In the genomic region with DNA sequence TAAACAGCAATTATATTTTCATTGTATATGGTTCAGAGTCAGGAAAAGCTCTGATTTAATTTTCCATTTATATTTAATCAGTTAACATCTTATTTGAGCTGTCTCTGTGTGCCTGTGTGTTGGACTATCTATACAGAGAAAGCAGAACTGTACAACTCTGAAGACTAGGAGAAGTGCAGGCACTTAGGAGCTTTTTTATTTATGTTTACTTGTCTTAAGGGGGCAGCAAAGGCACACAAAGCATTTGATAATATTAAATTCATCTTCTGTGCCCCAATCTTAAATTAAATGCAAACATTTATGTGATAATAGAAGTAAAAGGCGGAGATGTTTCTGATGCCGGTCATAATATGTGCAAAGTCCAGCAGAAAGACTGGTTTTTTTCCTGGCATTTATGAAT, we compare ENCODE assay signal across 17 mouse cellular contexts.
DNase-seq lines count a peak whose midpoint lies in the region; ATAC-seq lines count a peak whose summit lies in the region.
"Had no signal": no experiment of that assay in that cellular context is flagged by ENCODE, and none has a peak within 500 bp of the region (broad histone marks: within the 10 kb centered on the region; RNA-seq: fewer than 3 reads in every experiment).

No protein-coding gene starts in this region.

- peak; percentile 71 for DNase-seq in forebrain, embryonic 14.5 days (ENCODE audit: low spot score)
- peak; percentile 1 for DNase-seq in left cerebral cortex, postnatal 25 days (ENCODE audit: low spot score in 2 of 2)
- DNase-seq in left cerebral cortex, adult 18-20 months (ENCODE audit: low spot score in 2 of 2), result no peak
- peak; percentile 51 for DNase-seq in adipocyte (ENCODE audit: low spot score)
- DNase-seq in retina, postnatal 1 day, result peak; percentile 4
- no peak for DNase-seq in frontal cortex, postnatal 36 days (ENCODE audit: low spot score in 2 of 2)
- no peak for DNase-seq in thymus, postnatal 0 days (ENCODE audit: low spot score)
- DNase-seq: cerebellum, adult 18-20 months; gastrocnemius, postnatal 14 days; kidney, adult 9 months had no signal

- no peak overlapping the region for H3K27ac ChIP-seq in forebrain, embryonic 14.5 days (ENCODE audit: low read depth, low read length)
- H3K27ac ChIP-seq in forebrain, embryonic 12.5 days, result no peak overlapping the region
- H3K27ac ChIP-seq: heart, embryonic 10.5 days; hindbrain, embryonic 15.5 days had no signal

- H3K9me3 ChIP-seq in forebrain, embryonic 14.5 days (replicated peaks; ENCODE audit: control insufficient read depth, low read length), result no peaks in the 10 kb centered on the region
- H3K9me3 ChIP-seq in forebrain, embryonic 12.5 days, result no peaks in the 10 kb centered on the region
- H3K9me3 ChIP-seq: heart, embryonic 10.5 days; hindbrain, embryonic 15.5 days had no signal

- H3K9ac ChIP-seq in forebrain, embryonic 14.5 days (ENCODE audit: low read length), result no peak overlapping the region
- H3K9ac ChIP-seq in forebrain, embryonic 12.5 days, result no peak overlapping the region
- H3K9ac ChIP-seq: hindbrain, embryonic 15.5 days had no signal

- intact Hi-C loops in left cerebral cortex, postnatal 25 days (cut with DNase I), result no loop called here

- H3K4me1 ChIP-seq in forebrain, embryonic 14.5 days (ENCODE audit: control insufficient read depth, insufficient read depth, low read length), result no peaks in the 10 kb centered on the region
- no peaks in the 10 kb centered on the region for H3K4me1 ChIP-seq in forebrain, embryonic 12.5 days
- H3K4me1 ChIP-seq: heart, embryonic 10.5 days; hindbrain, embryonic 15.5 days had no signal

- H3K4me2 ChIP-seq in forebrain, embryonic 14.5 days (ENCODE audit: low read length), result no peak overlapping the region
- no peak overlapping the region for H3K4me2 ChIP-seq in forebrain, embryonic 12.5 days
- H3K4me2 ChIP-seq: hindbrain, embryonic 15.5 days; liver, embryonic 11.5 days had no signal

- H3K27me3 ChIP-seq in forebrain, embryonic 14.5 days (replicated peaks; ENCODE audit: control insufficient read depth, insufficient read depth, low read length), result no peaks in the 10 kb centered on the region
- H3K27me3 ChIP-seq in forebrain, embryonic 12.5 days, result no peaks in the 10 kb centered on the region
- H3K27me3 ChIP-seq: hindbrain, embryonic 15.5 days had no signal

- H3K36me3 ChIP-seq in forebrain, embryonic 14.5 days (ENCODE audit: control insufficient read depth, insufficient read depth, low read length), result no peaks in the 10 kb centered on the region
- no peaks in the 10 kb centered on the region for H3K36me3 ChIP-seq in forebrain, embryonic 12.5 days (replicated peaks)
- H3K36me3 ChIP-seq: heart, embryonic 10.5 days; hindbrain, embryonic 15.5 days had no signal

- ATAC-seq in forebrain, embryonic 14.5 days, result peak; percentile 44; the same call in 1 of the 2 replicates
- no peak for ATAC-seq in forebrain, embryonic 12.5 days (ENCODE audit: low FRiP score)
- ATAC-seq: activated CD4-positive, CD25-positive, alpha-beta regulatory T cell, adult 4 months; CD4-positive, CD25-positive, alpha-beta regulatory T cell, adult 4 months; lung, postnatal 0 days had no signal

- WGBS in forebrain, embryonic 14.5 days, result 85% methylated on average over 2 of the region's 2 CpGs
- WGBS in forebrain, embryonic 12.5 days, result 76% methylated on average over 2 of the region's 2 CpGs

- H3K4me3 ChIP-seq in forebrain, embryonic 14.5 days (ENCODE audit: low read depth, low read length), result no peak overlapping the region
- no peak overlapping the region for H3K4me3 ChIP-seq in forebrain, embryonic 12.5 days (replicated peaks)
- H3K4me3 ChIP-seq: heart, embryonic 10.5 days; hindbrain, embryonic 15.5 days had no signal

Comparison
In these comparisons a context has a peak if more than half of its experiments do, and no peak if none do; other contexts are left out.
1. DNase-seq: peak in forebrain, embryonic 14.5 days (single experiment), left cerebral cortex, postnatal 25 days (2 of 2), adipocyte (single experiment) and retina, postnatal 1 day (single experiment); none in left cerebral cortex, adult 18-20 months (0 of 2), frontal cortex, postnatal 36 days (0 of 2) and thymus, postnatal 0 days (single experiment).